Mouse (Mus musculus) CD8-positive naive resting alpha-beta T cell, adult 2 months (primary cell): ENCODE results near the gene Nptxr.
A peak's percentile ranks its signal among the peaks of the same experiment; 100 is the strongest.
"Not testable (repeated sequence)": the region's sequence is repeated elsewhere in the genome, so short reads cannot be mapped to it uniquely, and the experiment has no call there.

Experiments used
- DNase-seq, 2 experiments: peaks; one replicate each; pipeline ENCODE4 v3.0.0; 2022; ENCODE audit warnings: low read depth in 2 of 2, low spot score in 2 of 2

Gene Nptxr

GRCm38 (mm10) chr15:79822265-79823199 lies 18.0 kb upstream of the Nptxr start:
- no peak for DNase-seq

DNA sequence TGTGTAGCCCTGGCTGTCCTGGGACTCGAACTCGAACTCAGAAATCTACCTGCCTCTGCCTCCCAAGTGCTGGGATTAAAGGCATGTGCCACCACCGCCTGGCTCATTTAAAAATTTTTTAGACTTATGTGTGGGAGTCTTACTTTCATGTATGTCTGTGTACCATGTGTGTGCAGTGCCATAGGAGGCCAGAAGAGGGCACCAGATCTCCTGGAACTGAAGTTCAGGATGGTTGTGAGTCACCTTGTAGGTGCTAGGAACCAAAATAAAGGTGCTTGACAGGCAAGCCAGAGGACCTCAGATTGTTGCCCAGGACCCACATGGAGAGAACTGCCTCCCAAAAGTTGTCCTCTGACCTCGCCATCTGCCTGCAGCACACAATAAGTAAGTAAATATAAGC lies 13.8 kb upstream of the Nptxr start:
- no peak for DNase-seq

- no peak for DNase-seq
These were observed 9.2 kb upstream of the Nptxr start for GRCm38 (mm10) chr15:79813666-79814258.

DNA sequence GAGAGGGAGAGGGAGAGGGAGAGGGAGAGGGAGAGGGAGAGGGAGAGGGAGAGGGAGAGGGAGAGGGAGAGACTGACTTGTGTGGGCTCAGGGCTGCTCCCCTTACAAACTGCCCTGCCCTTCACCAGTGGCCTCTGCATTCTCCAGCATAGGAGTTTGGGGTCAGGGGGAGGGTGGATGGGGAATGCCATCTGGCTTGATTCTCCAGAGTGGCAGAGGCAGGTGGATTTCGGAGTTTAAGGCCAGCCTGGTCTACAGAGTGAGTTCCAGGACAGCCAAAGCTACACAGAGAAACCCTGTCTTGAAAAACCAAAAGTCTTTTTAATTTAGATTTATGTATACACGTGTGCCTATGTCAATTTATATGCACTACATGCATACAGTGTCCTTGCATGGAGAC lies 8.3 kb upstream of the Nptxr start:
- not testable (repeated sequence) for DNase-seq

DNA sequence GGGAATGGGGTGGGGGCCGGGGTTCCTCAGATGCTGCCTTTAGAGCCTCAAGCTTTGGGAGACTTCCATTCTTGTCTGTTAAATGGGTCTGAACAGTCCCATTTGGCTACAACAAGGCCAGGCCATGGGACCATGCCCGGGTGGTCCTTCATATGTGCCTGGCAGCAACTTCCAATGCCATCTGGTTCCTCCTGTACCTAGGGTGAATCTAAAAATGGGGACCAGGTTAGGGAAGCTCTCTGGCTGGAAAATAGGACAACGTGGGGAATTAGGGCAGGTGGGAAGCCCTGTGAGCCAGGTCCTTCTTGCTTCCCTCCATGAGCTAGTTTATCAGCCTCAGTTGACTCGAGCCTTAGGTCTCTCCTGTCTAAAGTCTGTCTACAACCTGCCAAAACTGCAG lies 6.4 kb upstream of the Nptxr start:
- no peak for DNase-seq

- DNase-seq = no peak
These were observed 5.5 kb upstream of the Nptxr start for GRCm38 (mm10) chr15:79810061-79810460.

- no peak for DNase-seq
These were observed 4.1 kb upstream of the Nptxr start for GRCm38 (mm10) chr15:79808658-79809057.

DNA sequence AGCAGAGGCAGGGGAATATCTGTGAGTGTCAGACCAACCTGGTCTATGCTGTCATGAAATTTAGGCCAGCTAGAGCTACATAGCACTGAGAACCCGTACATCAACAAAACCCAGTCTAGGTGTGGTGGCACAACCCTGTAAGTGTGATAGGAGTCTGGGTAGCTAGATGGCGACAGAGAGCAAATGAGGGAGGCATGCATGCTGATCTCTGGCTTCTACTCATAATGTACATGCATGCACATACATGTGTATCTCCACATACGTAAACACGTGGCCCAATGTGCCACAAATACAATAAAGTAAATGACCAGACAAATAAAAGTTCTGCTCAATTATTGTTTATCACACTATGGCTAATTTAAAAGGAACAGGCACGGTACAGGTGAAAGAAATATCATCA lies 3.5 kb upstream of the Nptxr start:
- peak; percentile 25 to 50 for DNase-seq

- no peak for DNase-seq
These were observed 2.5 kb upstream of the Nptxr start for GRCm38 (mm10) chr15:79807050-79807449.

DNA sequence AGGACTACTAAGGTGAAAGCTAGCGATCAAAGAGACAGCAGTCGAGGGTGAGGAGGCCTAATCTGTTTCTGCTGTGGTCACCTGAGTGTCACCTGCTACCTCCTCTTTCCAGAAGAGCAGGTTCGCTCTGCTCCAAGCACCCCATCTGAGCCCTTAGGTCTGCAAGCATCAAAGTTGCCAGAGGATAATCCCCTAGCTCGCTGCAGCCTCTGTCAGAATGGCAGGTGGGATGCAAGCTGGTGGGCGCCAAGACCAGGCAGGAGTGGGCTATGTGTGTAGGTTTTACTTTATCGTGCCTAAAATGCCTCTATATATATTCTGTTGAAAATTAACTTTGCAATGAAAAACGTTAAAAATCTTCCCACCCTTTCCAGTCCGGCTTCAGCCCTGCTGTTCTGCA lies 680 bp upstream of the Nptxr start:
- DNase-seq = no peak

DNA sequence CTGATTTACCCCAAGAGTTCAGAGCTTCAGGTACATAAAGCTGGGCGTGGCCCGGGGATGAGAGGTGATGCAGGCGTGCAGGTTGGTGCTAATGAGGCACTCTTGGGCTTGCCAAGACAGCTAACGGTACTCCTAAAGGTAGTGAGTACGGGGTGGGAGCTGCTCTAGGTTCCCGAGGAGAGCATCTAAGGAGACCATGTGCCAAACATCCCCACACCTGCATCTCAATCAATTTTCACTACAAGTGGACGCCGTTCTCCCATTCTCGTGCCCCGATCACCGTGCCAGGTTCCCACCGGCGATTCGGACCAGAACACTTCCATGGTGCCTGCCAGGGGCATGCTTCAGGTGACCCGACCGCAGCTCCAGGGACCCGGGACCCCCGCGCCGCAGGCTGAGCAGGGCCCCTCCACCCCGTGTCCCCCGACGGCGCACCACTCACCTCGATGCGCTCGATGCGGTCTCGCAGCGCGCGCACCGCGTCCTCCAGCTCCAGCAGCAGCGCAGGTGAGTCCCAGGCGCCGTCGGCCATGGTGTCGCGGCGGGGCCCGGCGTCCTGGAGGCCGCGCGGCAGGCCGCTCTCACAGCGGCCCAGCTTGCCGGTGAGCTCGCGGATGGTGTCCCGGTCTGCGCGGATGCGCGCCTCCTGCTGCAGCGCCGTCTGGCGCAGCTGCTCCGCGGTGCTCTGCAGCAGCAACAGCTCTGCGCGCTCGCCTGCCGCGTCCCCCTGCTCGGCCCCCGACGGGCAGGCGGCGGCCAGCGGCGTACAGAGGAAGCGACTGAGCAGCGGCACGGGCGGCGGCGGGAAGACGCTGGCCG lies 824 bp downstream of the Nptxr start:
- no peak for DNase-seq

DNA sequence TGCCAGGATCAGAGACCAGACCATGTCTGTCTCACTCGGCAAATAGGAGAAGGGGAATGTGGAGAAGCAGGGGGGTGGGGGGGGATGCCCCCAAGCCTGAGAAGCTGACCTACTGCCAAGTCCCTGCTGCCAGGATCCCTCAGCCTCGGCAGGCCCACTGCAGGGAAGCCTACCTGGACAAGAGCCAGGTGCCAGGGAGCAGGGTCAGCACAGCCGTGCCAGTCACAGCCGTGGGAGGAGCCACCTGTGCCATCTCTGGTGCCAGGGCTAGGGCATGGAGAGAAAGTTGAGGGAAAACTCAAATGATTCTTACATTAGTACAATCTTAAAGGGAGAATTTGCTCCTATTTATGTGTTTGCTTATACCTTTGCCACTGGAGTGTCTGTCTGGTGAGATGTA lies 2.3 kb downstream of the Nptxr start:
- no peak for DNase-seq

GRCm38 (mm10) chr15:79801646-79802045 lies 2.9 kb downstream of the Nptxr start:
- no peak for DNase-seq

- no peak for DNase-seq
These were observed 3.9 kb downstream of the Nptxr start for GRCm38 (mm10) chr15:79800701-79801100.

DNA sequence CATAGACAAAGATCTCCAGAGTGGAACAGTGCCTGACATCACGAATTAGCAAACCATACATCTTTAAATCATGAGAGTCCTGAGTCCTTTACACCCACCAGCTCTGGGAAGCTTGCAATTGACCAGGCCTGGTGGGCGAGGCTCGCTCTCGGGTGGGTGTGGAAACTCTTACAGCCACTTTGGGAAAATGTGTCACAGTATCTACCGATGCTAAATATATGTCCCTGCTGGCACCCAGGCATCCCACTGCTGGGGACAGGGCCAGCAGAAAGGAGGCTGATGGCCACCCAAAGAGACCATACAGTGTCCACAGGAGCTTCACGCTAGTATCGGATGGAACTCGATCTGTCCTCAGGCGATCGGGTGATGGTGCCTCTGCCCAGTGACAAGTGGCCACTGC lies 6.0 kb downstream of the Nptxr start:
- no peak for DNase-seq

- no peak for DNase-seq
These were observed 6.9 kb downstream of the Nptxr start for GRCm38 (mm10) chr15:79797680-79798079.

DNA sequence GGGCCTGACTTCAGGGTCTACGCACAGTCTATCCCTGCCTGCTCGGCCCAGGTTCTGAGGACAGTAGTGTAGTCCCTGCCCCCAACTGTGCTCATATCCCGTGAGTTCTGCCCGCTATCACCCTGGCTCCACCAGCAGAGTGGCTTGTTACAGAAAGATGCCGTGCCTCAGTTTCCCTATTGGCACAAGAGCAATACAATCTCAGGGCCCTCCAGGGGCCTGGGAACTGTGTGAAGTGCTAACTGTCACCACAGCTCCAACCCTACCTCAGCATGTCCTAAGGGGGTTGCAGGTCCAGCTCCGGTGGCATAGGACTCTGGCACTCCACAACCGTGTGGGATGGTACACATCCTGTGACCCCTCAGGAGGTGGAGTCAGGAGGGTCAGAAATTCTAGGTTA lies 7.5 kb downstream of the Nptxr start:
- DNase-seq = no peak

DNA sequence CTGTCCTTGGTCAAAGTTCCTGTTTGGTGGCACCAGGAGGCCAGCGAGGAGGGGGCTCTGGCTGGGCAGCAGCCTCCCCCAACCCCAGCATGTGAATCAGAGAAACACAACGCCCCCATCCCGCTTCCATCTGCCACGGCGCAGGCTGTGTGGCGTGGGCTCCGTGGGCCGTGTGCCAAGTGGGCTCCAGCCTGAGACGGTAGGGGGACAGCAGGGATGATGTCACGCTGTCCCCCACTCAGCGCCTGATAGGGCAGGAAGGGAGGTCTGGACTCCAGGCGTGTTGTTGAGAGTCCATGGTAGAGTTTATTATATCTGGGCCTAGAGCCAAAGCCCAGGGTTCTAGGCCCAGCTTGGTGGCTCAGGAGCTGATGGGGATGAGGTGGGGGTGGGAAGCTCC lies 8.3 kb downstream of the Nptxr start:
- DNase-seq = no peak

DNA sequence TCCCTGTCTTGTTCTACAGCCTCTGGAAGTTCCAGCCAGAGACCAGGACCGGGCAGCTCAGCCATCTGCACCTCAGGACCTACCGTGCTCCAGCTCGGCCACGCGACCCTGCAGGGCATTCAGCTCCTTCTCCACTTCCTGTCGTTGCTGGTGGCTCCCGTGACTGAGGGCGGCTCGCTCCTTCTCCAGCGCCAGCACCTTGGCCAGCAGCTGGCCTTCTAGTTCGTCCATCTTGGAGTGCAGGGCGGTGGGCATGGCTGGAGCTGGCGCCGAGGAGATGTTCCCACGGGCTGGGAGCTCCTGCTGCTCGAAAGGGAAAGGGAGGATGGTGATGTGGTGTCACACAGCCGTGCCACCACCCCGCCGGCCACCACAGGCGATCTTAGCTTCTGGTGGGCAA lies 10.4 kb downstream of the Nptxr start:
- no peak for DNase-seq

DNA sequence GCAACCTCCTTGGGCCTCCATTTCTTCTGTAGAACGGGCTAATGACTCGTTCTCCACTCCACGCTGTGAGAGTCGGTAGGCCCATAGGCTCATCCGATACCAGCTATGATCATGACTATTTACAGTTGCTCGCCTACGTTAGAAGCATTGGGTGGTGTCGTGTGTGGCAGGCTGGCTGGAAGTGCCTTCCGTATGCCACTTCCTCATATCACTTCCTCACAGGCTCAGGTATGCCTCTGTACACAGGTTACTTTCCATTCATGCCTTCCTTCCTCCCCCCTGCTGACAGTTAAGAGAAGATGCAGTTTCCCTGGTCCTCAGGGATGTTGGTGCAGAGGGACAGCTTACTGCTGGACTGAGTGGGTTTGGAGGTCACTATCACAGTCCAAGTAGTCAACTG lies 11.5 kb downstream of the Nptxr start:
- DNase-seq = no peak

DNA sequence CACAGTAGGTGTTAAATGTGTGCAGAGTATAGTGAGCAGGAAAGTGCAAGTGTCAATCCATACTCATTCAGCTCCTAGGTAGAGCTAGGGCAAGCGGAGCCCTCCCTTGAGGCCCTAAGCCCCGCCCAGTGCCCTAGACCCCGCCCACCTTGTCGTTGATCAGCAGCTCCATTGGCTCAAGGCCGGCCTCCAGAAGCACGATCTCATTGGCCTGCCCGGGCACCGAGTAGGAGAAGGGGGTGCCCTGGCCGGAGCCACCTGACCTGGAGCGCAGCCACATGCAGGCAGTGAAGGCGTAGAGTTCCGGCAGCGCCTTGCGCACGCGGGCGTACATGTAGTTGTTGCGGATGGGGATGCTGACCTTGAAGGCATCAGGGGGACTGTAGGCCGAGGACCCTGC lies 12.1 kb downstream of the Nptxr start:
- no peak for DNase-seq

DNA sequence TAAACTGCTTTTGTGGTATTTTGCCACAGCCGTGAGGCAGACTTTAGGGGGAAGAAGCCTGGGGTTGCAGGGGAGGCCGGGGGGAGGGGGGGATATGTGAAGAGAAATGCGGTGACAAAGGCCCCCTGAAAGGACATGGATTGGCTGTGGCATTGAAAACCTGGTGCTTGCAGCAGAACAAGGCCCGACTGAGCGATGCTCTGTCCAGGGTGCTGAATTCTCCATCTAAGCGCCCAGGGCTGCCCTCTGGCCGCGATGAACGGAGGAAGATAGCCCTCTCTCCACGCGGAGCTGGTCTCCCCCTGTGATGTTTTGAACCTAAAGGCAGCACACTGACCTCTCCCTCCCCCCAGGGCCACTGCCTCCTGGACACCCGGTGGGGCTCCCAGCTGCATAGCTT lies 13.1 kb downstream of the Nptxr start:
- DNase-seq = no peak
